Mouse (Mus musculus) colon, adult 2 months (tissue): ENCODE measurements around the gene Vmn1r235. TPM values are rescaled to one million over a fixed set of nuclear protein-coding genes. Genes with fewer than 3 reads are reported as not detected.

Experiments used
- polyA plus RNA-seq: library from polyadenylated mRNA; depleted of rRNA; stranded (reverse); fragments of >200 nt; gene quantifications from 2 replicates; pipeline ENCODE4 v1.2.3, GENCODE M21; 2012; rRNA removed

Gene Vmn1r235
- not detected in 2 replicates for polyA plus RNA-seq

GRCm38 (mm10) chr17:21256111-21256510, at the start of gene Vmn1r235:
Vmn1r235 (plus strand) TSS chr17:21256411.

GRCm38 (mm10) chr17:21225787-21226186, 30.4 kb upstream of the Vmn1r235 start, which contains the start of gene Vmn1r234:
Vmn1r234 (plus strand) TSS chr17:21226087.

GRCm38 (mm10) chr17:21282642-21283041, 26.4 kb downstream of the Vmn1r235 start, which contains the start of gene Vmn1r236:
Vmn1r236 (plus strand) TSS chr17:21282942.

GRCm38 (mm10) chr17:21311565-21311964, 55.4 kb downstream of the Vmn1r235 start, which contains the start of gene Vmn1r237:
Vmn1r237 (plus strand) TSS chr17:21311865.

Other genes with a start within 250 kb of the Vmn1r235 start
- gene Zfp160, start 247.5 kb upstream of the Vmn1r235 start, polyA plus RNA-seq = 1.3 and 1.7 TPM in 2 replicates
- gene Vmn1r234, start 30.3 kb upstream of the Vmn1r235 start, polyA plus RNA-seq = not detected in 2 replicates
- gene Vmn1r236, start 26.5 kb downstream of the Vmn1r235 start, polyA plus RNA-seq = not detected in 2 replicates
- gene Vmn1r237, start 55.5 kb downstream of the Vmn1r235 start, polyA plus RNA-seq = not detected in 2 replicates
- 0.12 and 0.19 TPM in 2 replicates for gene Zfp677, start 127.3 kb downstream of the Vmn1r235 start, polyA plus RNA-seq
- gene Zfp54, start 166.8 kb downstream of the Vmn1r235 start, polyA plus RNA-seq = 0.57 and 1.1 TPM in 2 replicates
- 0.41 and 0.42 TPM in 2 replicates for gene Zfp51, start 194.0 kb downstream of the Vmn1r235 start, polyA plus RNA-seq
- gene Zfp53, start 232.6 kb downstream of the Vmn1r235 start, polyA plus RNA-seq = 2.3 and 3.3 TPM in 2 replicates